In genomic region chr2:5825265-5825913, GRCm38 (mm10) we compare ENCODE assay signal across 26 mouse cellular contexts. TPM values are rescaled to one million over a fixed set of nuclear protein-coding genes. Genes with fewer than 3 reads are reported as not detected.
A peak's percentile ranks its signal among the peaks of the same experiment; 100 is the strongest.
DNase-seq lines count a peak whose midpoint lies in the region; ATAC-seq and TF ChIP-seq lines count a peak whose summit lies in the region.
"Had no signal": no experiment of that assay in that cellular context is flagged by ENCODE, and none has a peak within 500 bp of the region (broad histone marks: within the 10 kb centered on the region; RNA-seq: fewer than 3 reads in every experiment).

No protein-coding gene starts in this region.

- peak; percentile 57 for DNase-seq in liver, adult 2 months (ENCODE audit: extremely low read depth, low read depth, low spot score)
- no peak for DNase-seq in liver, embryonic 11.5 days (ENCODE audit: low spot score)
- peak; percentile 29 for DNase-seq in adipocyte (ENCODE audit: low spot score)
- no peak for DNase-seq in liver, embryonic 13.5 days
- no peak for DNase-seq in hindbrain, postnatal 0 days (ENCODE audit: low spot score)
- no peak for DNase-seq in thymus, postnatal 10 days (ENCODE audit: low spot score in 2 of 2)
- DNase-seq: adrenal gland, adult 2 months; adrenal gland, postnatal 14 days; cerebellum, adult 11-12 months; cerebellum, adult 8-10 months; cerebellum, postnatal 10 days; cerebellum, postnatal 36 days; gastrocnemius, postnatal 25 days had no signal

- no peak overlapping the region for H3K4me2 ChIP-seq in liver, embryonic 11.5 days
- H3K4me2 ChIP-seq in liver, embryonic 13.5 days, result no peak overlapping the region
- peak overlapping the region; percentile 12; the same call in 1 of the 2 replicates for H3K4me2 ChIP-seq in liver, embryonic 16.5 days (ENCODE audit: low read depth, low read length)
- no peak overlapping the region for H3K4me2 ChIP-seq in hindbrain, postnatal 0 days (ENCODE audit: low read depth, low read length)
- H3K4me2 ChIP-seq in forebrain, embryonic 15.5 days (replicated peaks), result no peak overlapping the region
- H3K4me2 ChIP-seq: forebrain, embryonic 13.5 days; heart, embryonic 11.5 days; hindbrain, embryonic 12.5 days; hindbrain, embryonic 15.5 days had no signal

- 30% methylated on average over 5 of the region's 5 CpGs for WGBS in liver, adult 2 months
- 87% methylated on average over 5 of the region's 5 CpGs for WGBS in liver, embryonic 11.5 days
- 86% methylated on average over 5 of the region's 5 CpGs for WGBS in liver, embryonic 13.5 days (ENCODE audit: insufficient replicate concordance)
- 79% methylated on average over 5 of the region's 5 CpGs for WGBS in liver, embryonic 16.5 days (ENCODE audit: insufficient replicate concordance)
- 96% methylated on average over 5 of the region's 5 CpGs for WGBS in hindbrain, postnatal 0 days
- WGBS in forebrain, embryonic 15.5 days, result 92% methylated on average over 5 of the region's 5 CpGs

- H3K9ac ChIP-seq in liver, adult 2 months (ENCODE audit: low read depth, low read length), result no peak overlapping the region
- no peak overlapping the region for H3K9ac ChIP-seq in liver, embryonic 11.5 days (ENCODE audit: low read depth, low read length)
- H3K9ac ChIP-seq in liver, embryonic 13.5 days, result no peak overlapping the region
- H3K9ac ChIP-seq in liver, embryonic 16.5 days (ENCODE audit: low read depth, low read length), result no peak overlapping the region
- no peak overlapping the region for H3K9ac ChIP-seq in hindbrain, postnatal 0 days (replicated peaks; ENCODE audit: low read length)
- H3K9ac ChIP-seq in forebrain, embryonic 15.5 days (replicated peaks), result no peak overlapping the region
- H3K9ac ChIP-seq: forebrain, embryonic 13.5 days; hindbrain, embryonic 12.5 days; hindbrain, embryonic 15.5 days had no signal

- no peaks in the 10 kb centered on the region for H3K79me2 ChIP-seq in liver, adult 2 months (ENCODE audit: control insufficient read depth, insufficient read depth, low read length)

- no peak for ATAC-seq in liver, embryonic 11.5 days (replicated peaks; ENCODE audit: low FRiP score)
- ATAC-seq in liver, embryonic 13.5 days (ENCODE audit: low read depth), result 0 out of 2 replicates have a peak, but pooled peaks have one; percentile 46
- peak; percentile 76 for ATAC-seq in liver, embryonic 16.5 days (ENCODE audit: low read depth)
- no peak for ATAC-seq in hindbrain, postnatal 0 days
- ATAC-seq in forebrain, embryonic 15.5 days (replicated peaks), result no peak
- ATAC-seq: forebrain, embryonic 13.5 days; Patski had no signal

- H3K27ac ChIP-seq in liver, adult 2 months (replicated peaks; ENCODE audit: insufficient read depth, low read depth, low read length), result no peak overlapping the region; the same call in 1 of the 2 replicates
- no peak overlapping the region for H3K27ac ChIP-seq in liver, embryonic 11.5 days (ENCODE audit: low read depth, low read length)
- peak overlapping the region; percentile 53 for H3K27ac ChIP-seq in liver, embryonic 13.5 days
- H3K27ac ChIP-seq in liver, embryonic 16.5 days (ENCODE audit: low read length), result peak overlapping the region; percentile 66
- H3K27ac ChIP-seq in hindbrain, postnatal 0 days, result no peak overlapping the region
- no peak overlapping the region for H3K27ac ChIP-seq in forebrain, embryonic 15.5 days (replicated peaks)
- H3K27ac ChIP-seq: forebrain, embryonic 10.5 days; forebrain, embryonic 13.5 days; hindbrain, embryonic 12.5 days; hindbrain, embryonic 15.5 days had no signal

- peaks cover 2% of the 10 kb centered on the region; the same call in 1 of the 2 replicates for H3K36me3 ChIP-seq in liver, adult 2 months (ENCODE audit: control insufficient read depth, insufficient read depth, low read length)
- peaks cover 18% of the 10 kb centered on the region for H3K36me3 ChIP-seq in liver, embryonic 11.5 days (ENCODE audit: control insufficient read depth, insufficient read depth, low read length)
- H3K36me3 ChIP-seq in liver, embryonic 13.5 days, result peaks cover 56% of the 10 kb centered on the region
- peaks cover 6% of the 10 kb centered on the region; the same call in 1 of the 2 replicates for H3K36me3 ChIP-seq in liver, embryonic 16.5 days (ENCODE audit: control insufficient read depth, insufficient read depth)
- peaks cover 21% of the 10 kb centered on the region; the same call in 1 of the 2 replicates for H3K36me3 ChIP-seq in hindbrain, postnatal 0 days (ENCODE audit: insufficient read depth, low read length)
- peaks cover 44% of the 10 kb centered on the region for H3K36me3 ChIP-seq in forebrain, embryonic 15.5 days

- no peaks in the 10 kb centered on the region for H3K9me3 ChIP-seq in liver, embryonic 11.5 days (ENCODE audit: control insufficient read depth, low read length)
- H3K9me3 ChIP-seq in liver, embryonic 13.5 days (replicated peaks), result no peaks in the 10 kb centered on the region
- no peaks in the 10 kb centered on the region for H3K9me3 ChIP-seq in liver, embryonic 16.5 days (replicated peaks; ENCODE audit: control insufficient read depth, low read length)
- no peaks in the 10 kb centered on the region for H3K9me3 ChIP-seq in hindbrain, postnatal 0 days (ENCODE audit: low read length)
- no peaks in the 10 kb centered on the region for H3K9me3 ChIP-seq in forebrain, embryonic 15.5 days
- H3K9me3 ChIP-seq: forebrain, embryonic 10.5 days; forebrain, embryonic 13.5 days; G1E; hindbrain, embryonic 12.5 days; hindbrain, embryonic 15.5 days had no signal

- peaks cover 31% of the 10 kb centered on the region for H3K4me1 ChIP-seq in liver, adult 2 months (ENCODE audit: control insufficient read depth, insufficient read depth, low read length)
- H3K4me1 ChIP-seq in liver, embryonic 11.5 days (replicated peaks; ENCODE audit: control insufficient read depth, insufficient read depth, low read length), result no peaks in the 10 kb centered on the region
- H3K4me1 ChIP-seq in liver, embryonic 13.5 days (replicated peaks), result peaks cover 15% of the 10 kb centered on the region; the same call in 1 of the 2 replicates
- H3K4me1 ChIP-seq in liver, embryonic 16.5 days (ENCODE audit: control insufficient read depth, low read depth, low read length), result peaks cover 5% of the 10 kb centered on the region
- no peaks in the 10 kb centered on the region for H3K4me1 ChIP-seq in hindbrain, postnatal 0 days (ENCODE audit: insufficient read depth, low read length)
- no peaks in the 10 kb centered on the region for H3K4me1 ChIP-seq in forebrain, embryonic 15.5 days
- H3K4me1 ChIP-seq: forebrain, embryonic 10.5 days; forebrain, embryonic 13.5 days; hindbrain, embryonic 12.5 days; hindbrain, embryonic 15.5 days had no signal

- no peak overlapping the region for H3K4me3 ChIP-seq in liver, adult 2 months (ENCODE audit: insufficient read depth, low read depth, low read length)
- no peak overlapping the region for H3K4me3 ChIP-seq in liver, embryonic 11.5 days (ENCODE audit: low read depth, low read length)
- no peak overlapping the region for H3K4me3 ChIP-seq in liver, embryonic 13.5 days (replicated peaks)
- no peak overlapping the region for H3K4me3 ChIP-seq in liver, embryonic 16.5 days (ENCODE audit: low read depth, low read length)
- no peak overlapping the region for H3K4me3 ChIP-seq in hindbrain, postnatal 0 days (ENCODE audit: low read length)
- no peak overlapping the region for H3K4me3 ChIP-seq in forebrain, embryonic 15.5 days
- H3K4me3 ChIP-seq: forebrain, embryonic 10.5 days; forebrain, embryonic 13.5 days; hindbrain, embryonic 12.5 days; hindbrain, embryonic 15.5 days had no signal

- no peaks in the 10 kb centered on the region for H3K27me3 ChIP-seq in liver, adult 2 months (ENCODE audit: control insufficient read depth, insufficient read depth, low read length)
- H3K27me3 ChIP-seq in liver, embryonic 11.5 days (replicated peaks; ENCODE audit: control insufficient read depth, insufficient read depth, low read length), result no peaks in the 10 kb centered on the region
- H3K27me3 ChIP-seq in liver, embryonic 13.5 days, result no peaks in the 10 kb centered on the region
- H3K27me3 ChIP-seq in liver, embryonic 16.5 days (ENCODE audit: control insufficient read depth, insufficient read depth, low read depth, low read length), result no peaks in the 10 kb centered on the region
- no peaks in the 10 kb centered on the region for H3K27me3 ChIP-seq in hindbrain, postnatal 0 days (ENCODE audit: insufficient read depth, low read length)
- no peaks in the 10 kb centered on the region for H3K27me3 ChIP-seq in forebrain, embryonic 15.5 days
- H3K27me3 ChIP-seq: CH12.LX; forebrain, embryonic 13.5 days; hindbrain, embryonic 12.5 days; hindbrain, embryonic 15.5 days; Patski had no signal

- no peak for TF ChIP-seq CTCF in liver, adult 2 months (IDR thresholded peaks at IDR 0.05; ENCODE audit: low read depth, low read length)
- TF ChIP-seq CTCF in hindbrain, postnatal 0 days (IDR thresholded peaks at IDR 0.05; ENCODE audit: low read depth), result no peak

- TF ChIP-seq POLR2A in liver, adult 2 months (IDR thresholded peaks at IDR 0.05; ENCODE audit: extremely low read depth, insufficient read depth, low read length), result no peak

RNA-seq across cellular contexts. Expression of gene Nudt5, which starts 19.4 kb away (rescaled TPM):
- total RNA-seq in liver, adult 2 months (2014; rRNA removed), result 13.9 and 15.8 TPM in 2 replicates
- polyA plus RNA-seq in liver, adult 2 months (2012; rRNA removed), result 4.2 and 5.2 TPM in 2 replicates
- 120 and 123 TPM in 2 replicates for polyA plus RNA-seq in liver, embryonic 11.5 days (2014; fragmentation: Nextera tagmentation; extraction: Ambion mirVana)
- 70.1 and 84.3 TPM in 2 replicates for polyA plus RNA-seq in liver, embryonic 13.5 days (2015; fragmentation: Nextera tagmentation; extraction: Ambion mirVana)
- 38.7 and 44.9 TPM in 2 replicates for polyA plus RNA-seq in liver, embryonic 16.5 days (2015; fragmentation: Nextera tagmentation; extraction: Ambion mirVana)
- total RNA-seq in hindbrain, postnatal 0 days (2014; rRNA removed), result 14.9 and 23.2 TPM in 2 replicates
- polyA plus RNA-seq in hindbrain, postnatal 0 days (2015; fragmentation: Nextera tagmentation; extraction: Ambion mirVana), result 16.9 and 18.1 TPM in 2 replicates
- 33.2 and 34.7 TPM in 2 replicates for polyA plus RNA-seq in forebrain, embryonic 15.5 days (2015; fragmentation: Nextera tagmentation; extraction: Ambion mirVana)

RNA-seq across cellular contexts. Expression of gene Cdc123, which starts 19.6 kb away (rescaled TPM):
- 92.7 and 117 TPM in 2 replicates for total RNA-seq in liver, adult 2 months (2014; rRNA removed)
- polyA plus RNA-seq in liver, adult 2 months (2012; rRNA removed), result 29.5 and 33.9 TPM in 2 replicates
- 278 and 298 TPM in 2 replicates for polyA plus RNA-seq in liver, embryonic 11.5 days (2014; fragmentation: Nextera tagmentation; extraction: Ambion mirVana)
- polyA plus RNA-seq in liver, embryonic 13.5 days (2015; fragmentation: Nextera tagmentation; extraction: Ambion mirVana), result 170 and 213 TPM in 2 replicates
- polyA plus RNA-seq in liver, embryonic 16.5 days (2015; fragmentation: Nextera tagmentation; extraction: Ambion mirVana), result 116 and 134 TPM in 2 replicates
- total RNA-seq in hindbrain, postnatal 0 days (2014; rRNA removed), result 91.0 and 110 TPM in 2 replicates
- 234 and 237 TPM in 2 replicates for polyA plus RNA-seq in hindbrain, postnatal 0 days (2015; fragmentation: Nextera tagmentation; extraction: Ambion mirVana)
- 329 and 339 TPM in 2 replicates for polyA plus RNA-seq in forebrain, embryonic 15.5 days (2015; fragmentation: Nextera tagmentation; extraction: Ambion mirVana)

RNA-seq across cellular contexts. Expression of gene Gm13199, which starts 37.3 kb away (rescaled TPM):
- total RNA-seq in liver, adult 2 months (2014; rRNA removed), result 0.34 and 0.65 TPM in 2 replicates
- polyA plus RNA-seq in liver, adult 2 months (2012; rRNA removed), result 0.27 and 0.57 TPM in 2 replicates
- 2.0 TPM in 2 replicates for polyA plus RNA-seq in liver, embryonic 11.5 days (2014; fragmentation: Nextera tagmentation; extraction: Ambion mirVana)
- 0.36 and 0.87 TPM in 2 replicates for polyA plus RNA-seq in liver, embryonic 13.5 days (2015; fragmentation: Nextera tagmentation; extraction: Ambion mirVana)
- polyA plus RNA-seq in liver, embryonic 16.5 days (2015; fragmentation: Nextera tagmentation; extraction: Ambion mirVana), result 0.17 and 0.47 TPM in 2 replicates
- 0.58 and 0.83 TPM in 2 replicates for total RNA-seq in hindbrain, postnatal 0 days (2014; rRNA removed)
- polyA plus RNA-seq in hindbrain, postnatal 0 days (2015; fragmentation: Nextera tagmentation; extraction: Ambion mirVana), result 0.54 TPM in 1 of 2 replicates, not detected in the other
- polyA plus RNA-seq in forebrain, embryonic 15.5 days (2015; fragmentation: Nextera tagmentation; extraction: Ambion mirVana), result 1.2 and 1.9 TPM in 2 replicates
- total RNA-seq: gastrocnemius, adult 8-10 months; heart, postnatal 25 days; hematopoietic stem cell, adult 5-6 weeks had no signal
- polyA plus RNA-seq: G1E had no signal

Comparison
In these comparisons a context has a peak if more than half of its experiments do, and no peak if none do; other contexts are left out.
1. DNase-seq: peak in liver, adult 2 months (single experiment) and adipocyte (single experiment); none in liver, embryonic 11.5 days (single experiment), liver, embryonic 13.5 days (single experiment), hindbrain, postnatal 0 days (single experiment) and thymus, postnatal 10 days (0 of 2).
2. H3K27ac ChIP-seq: peak in liver, embryonic 13.5 days (single experiment) and liver, embryonic 16.5 days (single experiment); none in liver, adult 2 months (single experiment), liver, embryonic 11.5 days (single experiment), hindbrain, postnatal 0 days (single experiment) and forebrain, embryonic 15.5 days (single experiment).
3. ATAC-seq: peak in liver, embryonic 13.5 days (single experiment) and liver, embryonic 16.5 days (single experiment); none in liver, embryonic 11.5 days (single experiment), hindbrain, postnatal 0 days (single experiment) and forebrain, embryonic 15.5 days (single experiment).